Mouse (Mus musculus): ENCODE results near the gene Ndfip2. TPM values are rescaled to one million over a fixed set of nuclear protein-coding genes. Genes with fewer than 3 reads are reported as not detected.

Ndfip2 gene
- total RNA-seq (2015; ENCODE audit: low replicate concordance), result 5.8 and 16.8 TPM in 2 replicates
- 0.68 and 5.1 TPM in 2 replicates for total RNA-seq (2017; ENCODE audit: low replicate concordance)

- peak; percentile 85 for ATAC-seq (replicated peaks; ENCODE audit: low FRiP score, poor library complexity, severe bottlenecking)
These were observed at the start of gene Ndfip2 for GRCm38 (mm10) chr14:105258379-105259034. Gene Ndfip2 (plus strand): TSS chr14:105258573.

GRCm38 (mm10) chr14:105219525-105220376 is 38.6 kb upstream of the Ndfip2 start:
- ATAC-seq (replicated peaks; ENCODE audit: low FRiP score, poor library complexity, severe bottlenecking), result no peak

- ATAC-seq (replicated peaks; ENCODE audit: low FRiP score, poor library complexity, severe bottlenecking), result no peak
These were observed 36.1 kb upstream of the Ndfip2 start for GRCm38 (mm10) chr14:105222240-105222639.

GRCm38 (mm10) chr14:105225790-105226189 is 32.6 kb upstream of the Ndfip2 start:
- no peak for ATAC-seq (replicated peaks; ENCODE audit: low FRiP score, poor library complexity, severe bottlenecking)

- ATAC-seq (replicated peaks; ENCODE audit: low FRiP score, poor library complexity, severe bottlenecking), result no peak
These were observed 26.0 kb upstream of the Ndfip2 start for GRCm38 (mm10) chr14:105232421-105232820.

- no peak for ATAC-seq (replicated peaks; ENCODE audit: low FRiP score, poor library complexity, severe bottlenecking)
These were observed 21.8 kb upstream of the Ndfip2 start for GRCm38 (mm10) chr14:105236596-105236995.

- ATAC-seq (replicated peaks; ENCODE audit: low FRiP score, poor library complexity, severe bottlenecking), result no peak
These were observed 20.6 kb upstream of the Ndfip2 start for GRCm38 (mm10) chr14:105237736-105238135.

GRCm38 (mm10) chr14:105238450-105239038 is 19.8 kb upstream of the Ndfip2 start:
- no peak for ATAC-seq (replicated peaks; ENCODE audit: low FRiP score, poor library complexity, severe bottlenecking)

- ATAC-seq (replicated peaks; ENCODE audit: low FRiP score, poor library complexity, severe bottlenecking), result no peak
These were observed 18.3 kb upstream of the Ndfip2 start for GRCm38 (mm10) chr14:105240120-105240519.

- ATAC-seq (replicated peaks; ENCODE audit: low FRiP score, poor library complexity, severe bottlenecking), result no peak
These were observed 14.4 kb upstream of the Ndfip2 start for GRCm38 (mm10) chr14:105243805-105244443.

GRCm38 (mm10) chr14:105251038-105251437 is 7.3 kb upstream of the Ndfip2 start:
- ATAC-seq (replicated peaks; ENCODE audit: low FRiP score, poor library complexity, severe bottlenecking), result no peak

- no peak for ATAC-seq (replicated peaks; ENCODE audit: low FRiP score, poor library complexity, severe bottlenecking)
These were observed 5.1 kb upstream of the Ndfip2 start for GRCm38 (mm10) chr14:105253304-105253703.

- ATAC-seq (replicated peaks; ENCODE audit: low FRiP score, poor library complexity, severe bottlenecking), result no peak
These were observed 4.0 kb upstream of the Ndfip2 start for GRCm38 (mm10) chr14:105254401-105254800.

- no peak for ATAC-seq (replicated peaks; ENCODE audit: low FRiP score, poor library complexity, severe bottlenecking)
These were observed 2.8 kb upstream of the Ndfip2 start for GRCm38 (mm10) chr14:105255620-105256019.

GRCm38 (mm10) chr14:105259035-105259880 is 885 bp downstream of the Ndfip2 start:
- ATAC-seq (replicated peaks; ENCODE audit: low FRiP score, poor library complexity, severe bottlenecking), result no peak

GRCm38 (mm10) chr14:105262923-105263322 is 4.5 kb downstream of the Ndfip2 start:
- no peak for ATAC-seq (replicated peaks; ENCODE audit: low FRiP score, poor library complexity, severe bottlenecking)

GRCm38 (mm10) chr14:105267095-105267494 is 8.7 kb downstream of the Ndfip2 start:
- no peak for ATAC-seq (replicated peaks; ENCODE audit: low FRiP score, poor library complexity, severe bottlenecking)

GRCm38 (mm10) chr14:105272030-105272429 is 13.7 kb downstream of the Ndfip2 start:
- no peak for ATAC-seq (replicated peaks; ENCODE audit: low FRiP score, poor library complexity, severe bottlenecking)

GRCm38 (mm10) chr14:105272539-105272938 is 14.2 kb downstream of the Ndfip2 start:
- ATAC-seq (replicated peaks; ENCODE audit: low FRiP score, poor library complexity, severe bottlenecking), result no peak
